Mouse (Mus musculus): ENCODE measurements around the gene Lrmda.

Lrmda gene

GRCm38 (mm10) chr14:22043420-22043819 lies 23.9 kb downstream of the Lrmda start:
- no peak for DNase-seq (ENCODE audit: low spot score)

GRCm38 (mm10) chr14:22046262-22046856 lies 26.8 kb downstream of the Lrmda start:
- no peak for DNase-seq (ENCODE audit: low spot score)

GRCm38 (mm10) chr14:22048068-22048899 lies 28.8 kb downstream of the Lrmda start:
- no peak for DNase-seq (ENCODE audit: low spot score)

DNA sequence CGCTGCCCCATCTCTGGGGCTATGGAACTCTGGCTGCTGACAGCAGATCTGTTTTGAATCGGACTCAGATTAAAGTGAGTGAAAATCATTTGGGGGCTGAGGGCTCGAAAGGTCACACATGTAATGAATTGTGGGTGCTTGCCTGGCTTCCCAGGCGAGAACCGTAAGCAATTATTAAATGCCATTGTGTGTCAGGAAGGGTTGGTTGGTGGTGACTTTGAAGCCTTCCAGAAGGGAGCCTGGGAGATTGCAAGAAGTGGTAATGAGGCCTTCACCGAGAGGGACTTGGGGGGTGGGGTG lies 29.3 kb downstream of the Lrmda start:
- DNase-seq (ENCODE audit: low spot score), result no peak

DNA sequence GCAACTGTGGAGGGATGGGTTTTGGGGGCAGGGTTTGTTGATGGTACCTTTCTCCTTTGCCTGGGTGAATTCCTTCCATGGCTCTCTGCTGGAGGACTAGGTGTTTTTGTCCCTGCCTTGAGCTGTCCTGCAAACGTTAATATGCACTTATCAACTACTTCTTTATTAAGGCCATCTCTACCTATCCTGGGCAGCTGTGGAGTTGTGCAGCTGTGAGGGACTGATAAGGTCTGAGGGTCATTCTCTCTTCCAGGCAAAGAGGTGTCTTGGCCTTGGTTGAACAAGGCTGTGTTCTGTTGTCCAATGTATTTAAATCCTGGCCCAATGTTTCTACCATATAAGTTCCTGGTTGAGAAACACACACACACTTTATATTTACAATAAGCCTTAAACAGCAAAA lies 29.8 kb downstream of the Lrmda start:
- no peak for DNase-seq (ENCODE audit: low spot score)

- peak; percentile 20 for DNase-seq (ENCODE audit: low spot score)
Measured at GRCm38 (mm10) chr14:22051941-22052664, 32.6 kb downstream of the Lrmda start.

DNA sequence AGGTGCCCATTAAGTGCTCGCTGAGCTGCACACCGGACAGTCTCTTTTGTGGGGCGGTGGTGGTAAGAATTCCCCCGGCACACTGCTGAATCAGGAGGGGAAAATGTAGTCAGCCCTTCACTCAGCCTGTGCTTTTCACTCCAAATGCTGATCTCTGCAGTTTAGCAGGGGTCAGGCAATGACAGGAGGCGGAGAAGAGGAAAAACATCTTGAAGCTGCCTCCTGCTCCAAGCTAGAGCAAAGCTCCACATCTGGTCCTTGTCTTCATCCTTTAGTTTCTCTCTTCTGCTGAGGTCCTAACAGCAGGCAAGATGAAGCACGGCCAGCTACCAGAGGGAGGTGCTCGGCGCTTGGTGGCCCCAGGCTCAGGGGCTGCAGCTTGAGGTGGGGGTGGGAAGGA lies 36.1 kb downstream of the Lrmda start:
- DNase-seq (ENCODE audit: low spot score), result no peak

DNA sequence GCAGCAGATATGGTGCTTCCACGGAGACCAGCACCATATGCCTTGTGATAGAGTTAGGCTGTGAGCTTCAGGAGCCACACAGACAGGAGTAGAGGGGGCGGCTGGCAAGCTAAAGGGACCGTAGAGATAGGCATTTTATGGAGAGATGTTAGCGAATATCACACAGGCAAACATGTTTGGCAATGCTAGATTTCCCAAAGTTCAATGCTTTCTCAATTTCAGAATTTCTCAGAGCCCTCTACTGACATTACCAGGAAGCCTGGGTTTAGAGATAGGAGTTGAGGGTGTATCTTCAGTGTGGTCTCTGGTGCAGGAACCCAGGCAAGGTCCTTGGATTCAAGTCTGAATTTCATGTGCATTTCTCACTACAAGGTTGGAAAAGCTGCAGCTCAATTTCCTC lies 36.7 kb downstream of the Lrmda start:
- DNase-seq (ENCODE audit: low spot score), result no peak

- DNase-seq (ENCODE audit: low spot score), result no peak
Measured at GRCm38 (mm10) chr14:22058729-22059128, 39.2 kb downstream of the Lrmda start.

DNA sequence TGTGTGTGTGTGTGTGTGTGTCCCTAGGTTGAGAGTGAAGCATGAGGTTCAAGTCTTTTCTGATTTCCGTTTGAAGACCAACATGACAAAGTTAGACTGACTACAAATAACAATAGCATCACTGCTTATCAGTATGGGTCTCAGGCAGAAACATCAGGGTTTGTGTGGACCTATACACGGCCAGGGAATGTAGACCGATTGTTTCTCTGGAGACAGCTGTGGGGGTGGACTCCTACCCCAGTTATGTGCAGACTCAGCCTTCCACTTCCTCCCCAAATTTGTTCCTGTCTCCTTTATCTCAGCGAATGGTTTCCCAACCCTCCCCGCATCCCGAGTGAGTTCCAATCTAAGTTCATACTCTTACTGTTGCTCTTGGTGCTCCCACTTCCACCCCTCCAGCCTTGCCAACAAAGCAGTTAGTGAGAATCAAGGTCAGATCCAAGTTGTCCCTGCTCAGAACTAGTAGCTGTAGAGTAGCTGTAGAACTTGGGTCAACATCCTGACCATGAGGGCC lies 39.9 kb downstream of the Lrmda start:
- no peak for DNase-seq (ENCODE audit: low spot score)

- DNase-seq (ENCODE audit: low spot score), result no peak
Measured at GRCm38 (mm10) chr14:22060787-22061186, 41.3 kb downstream of the Lrmda start.

GRCm38 (mm10) chr14:22062117-22062855 lies 42.8 kb downstream of the Lrmda start:
- no peak for DNase-seq (ENCODE audit: low spot score)

GRCm38 (mm10) chr14:22069169-22069568 lies 49.7 kb downstream of the Lrmda start:
- no peak for DNase-seq (ENCODE audit: low spot score)

DNA sequence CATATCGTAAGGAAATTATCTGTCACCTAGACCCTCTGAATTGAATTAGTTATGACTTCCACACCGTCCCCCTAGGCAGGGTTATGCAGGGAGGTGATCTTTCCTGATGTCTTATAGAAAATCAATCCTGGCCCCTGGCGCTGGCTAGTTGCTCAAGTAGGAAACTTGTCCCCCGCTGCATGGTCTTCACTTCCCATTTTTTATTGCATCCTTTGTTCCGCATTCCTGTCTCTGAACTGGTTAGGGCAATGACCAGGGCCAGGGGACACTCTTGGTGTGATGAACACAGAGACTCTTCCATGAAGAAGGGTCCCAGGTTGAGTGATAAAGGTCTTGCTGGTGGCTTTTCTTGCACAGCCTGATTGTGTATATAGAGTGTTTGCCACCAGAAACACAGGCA lies 53.9 kb downstream of the Lrmda start:
- DNase-seq (ENCODE audit: low spot score), result no peak

GRCm38 (mm10) chr14:22074229-22074628 lies 54.7 kb downstream of the Lrmda start:
- no peak for DNase-seq (ENCODE audit: low spot score)

DNA sequence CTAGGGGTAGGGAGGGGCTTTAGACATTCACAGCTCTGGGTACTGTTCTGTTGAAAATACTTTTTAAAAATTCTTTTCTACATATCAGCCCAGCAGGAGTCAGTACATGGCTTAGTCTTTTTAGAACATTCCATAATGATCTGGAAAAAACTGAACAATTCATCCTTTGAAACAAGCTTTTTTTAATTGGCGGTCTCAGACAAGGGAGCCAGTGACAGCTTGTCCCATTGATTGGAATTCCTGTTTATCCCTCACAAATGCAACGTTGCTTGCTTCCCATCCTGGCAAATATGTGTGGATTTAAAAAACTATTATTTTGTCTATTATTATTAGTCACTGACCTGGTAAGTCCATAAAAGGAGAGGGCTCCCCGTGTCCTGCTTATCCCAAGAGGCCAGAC lies 64.4 kb downstream of the Lrmda start:
- no peak for DNase-seq (ENCODE audit: low spot score)

- no peak for DNase-seq (ENCODE audit: low spot score)
Measured at GRCm38 (mm10) chr14:22085411-22085810, 65.9 kb downstream of the Lrmda start.

DNA sequence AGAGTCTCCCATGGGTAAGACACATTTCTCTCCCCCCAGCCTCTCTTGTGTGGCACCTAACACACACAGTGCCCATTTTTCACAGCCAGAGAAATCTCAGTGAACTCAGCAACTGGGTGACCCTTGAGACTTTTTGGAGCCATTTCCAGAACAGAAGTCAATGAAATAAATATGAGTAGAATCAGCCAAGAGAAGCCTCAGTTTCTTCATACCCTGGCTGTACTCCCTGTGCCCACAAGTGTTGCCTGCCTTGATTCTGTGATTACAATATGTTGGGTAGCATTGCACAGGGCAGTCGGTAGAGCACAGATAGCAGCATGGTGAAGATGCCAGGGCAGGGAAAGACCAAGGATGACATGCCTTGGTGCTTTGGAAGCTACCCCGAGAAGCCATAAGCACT lies 69.1 kb downstream of the Lrmda start:
- no peak for DNase-seq (ENCODE audit: low spot score)

GRCm38 (mm10) chr14:22089331-22089730 lies 69.8 kb downstream of the Lrmda start:
- DNase-seq (ENCODE audit: low spot score), result no peak

GRCm38 (mm10) chr14:22089866-22090470 lies 70.5 kb downstream of the Lrmda start:
- DNase-seq (ENCODE audit: low spot score), result no peak

DNA sequence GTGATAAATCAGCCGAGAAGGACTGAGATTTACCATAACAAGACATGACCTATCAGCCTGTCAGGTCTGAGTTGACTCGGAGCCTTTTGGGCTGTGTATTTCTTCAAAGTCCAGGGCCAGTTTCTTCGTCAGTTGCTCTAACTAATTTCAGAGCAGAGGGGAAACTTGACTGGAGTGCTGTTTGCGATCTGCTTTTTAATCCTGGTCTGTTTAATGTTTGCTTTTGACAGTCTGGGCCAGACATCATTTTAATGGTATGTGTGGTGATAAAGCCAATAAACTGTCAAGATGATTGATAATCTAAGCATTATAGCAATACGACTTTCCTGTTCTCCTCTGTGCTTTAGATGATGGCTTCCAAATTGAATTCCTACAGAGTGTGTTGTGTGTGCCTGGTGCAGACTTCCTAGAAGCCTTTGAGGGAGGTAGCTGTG lies 71.3 kb downstream of the Lrmda start:
- no peak for DNase-seq (ENCODE audit: low spot score)

DNA sequence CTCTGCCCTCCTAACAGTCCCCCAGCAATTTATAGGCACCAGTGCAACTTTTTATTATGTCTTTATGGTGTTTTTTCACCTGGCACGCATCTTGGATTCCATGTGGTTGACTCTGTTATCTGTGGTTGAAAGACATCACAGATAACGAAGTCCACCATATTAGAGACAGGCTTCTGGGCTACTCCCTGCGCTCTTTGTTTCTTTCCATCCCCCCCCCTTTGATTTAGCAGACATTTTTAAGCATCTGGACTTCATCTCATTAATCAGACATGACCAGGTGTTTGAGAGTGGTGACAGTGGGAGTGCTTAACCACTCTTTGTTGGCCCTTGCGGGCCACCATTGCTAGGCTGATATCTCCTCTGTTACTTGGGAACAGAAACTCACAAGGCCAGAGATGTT lies 71.8 kb downstream of the Lrmda start:
- no peak for DNase-seq (ENCODE audit: low spot score)
